Mouse (Mus musculus): ENCODE measurements around the gene Slc12a6. TPM values are rescaled to one million over a fixed set of nuclear protein-coding genes. Genes with fewer than 3 reads are reported as not detected.

Slc12a6 gene
- polyA plus RNA-seq, 1 experiment from 2014 or later, result 5.3 TPM

DNA sequence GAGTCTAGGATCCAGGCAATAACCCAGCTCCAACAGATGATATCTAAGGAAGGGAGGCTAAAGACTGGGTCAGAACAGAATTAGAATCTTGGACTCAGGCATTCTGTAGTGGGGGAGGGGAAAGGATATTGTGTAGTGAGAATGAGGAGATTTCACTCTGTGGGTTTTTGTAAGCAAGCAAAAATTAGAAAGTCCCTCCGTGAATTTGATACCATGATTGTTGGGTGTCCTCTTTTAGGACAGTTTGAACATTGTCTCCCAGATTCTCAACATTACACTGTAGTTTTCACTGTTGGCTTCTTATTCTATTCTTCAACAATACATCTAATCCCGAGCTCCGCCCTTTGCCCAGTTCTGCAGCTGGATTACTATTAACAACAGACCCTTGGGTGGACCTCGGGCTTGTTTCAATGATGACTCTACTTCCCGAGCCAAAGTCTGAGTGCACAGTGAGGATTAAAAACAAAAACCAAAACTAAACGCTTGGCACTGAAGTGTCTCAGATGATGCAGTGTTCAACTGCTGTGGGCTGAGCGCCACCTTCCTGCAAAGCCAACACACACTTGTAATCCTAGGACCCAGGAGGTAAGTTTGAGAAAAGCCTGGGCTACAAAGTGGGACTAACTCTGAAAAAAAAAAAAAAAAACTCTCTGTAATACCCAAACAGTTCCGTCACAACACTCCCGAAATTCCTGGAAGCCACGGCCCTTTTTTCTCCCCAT, 6.2 kb upstream of the Slc12a6 start, which contains the start of gene Nutm1:
Gene Nutm1, minus strand, starts transcription at position 51 of the 722 bp plus-strand sequence.
- Histone ChIP-seq H3K4me1 (ENCODE audit: control insufficient read depth, low read depth, low read length) (peaks cover 12% of the 10 kb centered on the region), H3K4me2 (ENCODE audit: low read depth, low read length) (no peak within 1 kb of the TSS), H3K27ac (ENCODE audit: low read length) (no peak within 1 kb of the TSS), H3K9me3 (replicated peaks; ENCODE audit: control insufficient read depth, low read length) (no peaks in the 10 kb centered on the region), H3K9ac (ENCODE audit: low read depth, low read length) (no peak within 1 kb of the TSS), H3K36me3 (ENCODE audit: control insufficient read depth, insufficient read depth) (no peaks in the 10 kb centered on the region), H3K27me3 (ENCODE audit: control insufficient read depth, insufficient read depth, low read depth, low read length) (no peaks in the 10 kb centered on the region), H3K4me3 (ENCODE audit: low read depth, low read length) (no peak within 1 kb of the TSS)
- ATAC-seq (ENCODE audit: low read depth), result no peak
- 60% methylated on average over 10 of the region's 10 CpGs for WGBS (ENCODE audit: insufficient replicate concordance)

DNA sequence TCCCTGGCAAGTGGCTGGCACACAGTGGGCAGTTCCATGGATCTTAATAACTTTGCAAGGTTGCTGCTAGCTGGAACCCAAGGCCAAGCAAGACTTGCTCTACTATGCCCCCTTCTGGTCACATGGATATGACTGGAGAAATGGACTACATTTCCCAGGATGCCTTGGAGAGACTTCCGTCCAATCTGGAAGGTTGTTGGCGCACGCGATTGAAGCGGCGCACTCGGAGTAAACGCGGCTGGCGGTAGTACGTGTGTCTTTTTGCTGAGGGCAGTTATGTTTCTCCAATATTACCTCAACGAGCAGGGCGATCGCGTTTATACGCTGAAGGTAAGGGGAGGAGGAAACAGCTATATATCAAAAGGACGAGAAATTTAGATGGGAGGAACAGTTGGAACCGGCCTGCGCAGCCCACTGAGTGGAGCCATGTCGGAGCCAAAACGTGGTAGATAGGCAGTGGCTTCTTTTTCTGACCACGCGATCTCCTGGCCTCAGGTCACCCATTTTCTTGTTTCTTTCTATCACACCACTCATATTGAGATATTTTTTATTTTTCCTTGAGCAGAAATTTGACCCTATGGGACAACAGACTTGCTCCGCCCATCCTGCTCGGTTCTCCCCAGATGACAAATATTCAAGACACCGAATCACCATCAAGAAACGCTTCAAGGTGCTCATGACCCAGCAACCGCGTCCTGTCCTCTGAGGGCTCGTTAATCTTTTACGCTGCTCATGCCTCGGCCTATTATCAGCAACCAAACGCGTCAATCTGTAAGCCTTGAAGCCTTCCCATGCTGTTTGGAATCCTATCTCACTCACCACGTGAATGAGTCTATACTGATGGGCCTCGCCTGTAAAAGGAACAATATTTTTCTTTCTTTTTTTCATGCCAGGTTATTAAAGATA, 3.6 kb upstream of the Slc12a6 start, which contains the start of gene Nop10:
Gene Nop10, plus strand, starts transcription at position 179 of the 906 bp plus-strand sequence.
- no peaks in the 10 kb centered on the region for H3K27me3 ChIP-seq (ENCODE audit: control insufficient read depth, insufficient read depth, low read depth, low read length)
- H3K9ac ChIP-seq (ENCODE audit: low read depth, low read length), result peak within 1 kb of the TSS; percentile 65
- peaks cover 21% of the 10 kb centered on the region for H3K4me1 ChIP-seq (ENCODE audit: control insufficient read depth, low read depth, low read length)
- under 1% methylated on average over 36 of the region's 36 CpGs for WGBS (ENCODE audit: insufficient replicate concordance)
- no peaks in the 10 kb centered on the region for H3K36me3 ChIP-seq (ENCODE audit: control insufficient read depth, insufficient read depth)
- H3K9me3 ChIP-seq (replicated peaks; ENCODE audit: control insufficient read depth, low read length), result no peaks in the 10 kb centered on the region
- ATAC-seq (ENCODE audit: low read depth), result peak; percentile 22
- peak within 1 kb of the TSS; percentile 70 for H3K27ac ChIP-seq (ENCODE audit: low read length)
- H3K4me3 ChIP-seq (ENCODE audit: low read depth, low read length), result peak within 1 kb of the TSS; percentile 77
- peak within 1 kb of the TSS; percentile 77 for H3K4me2 ChIP-seq (ENCODE audit: low read depth, low read length)

DNA sequence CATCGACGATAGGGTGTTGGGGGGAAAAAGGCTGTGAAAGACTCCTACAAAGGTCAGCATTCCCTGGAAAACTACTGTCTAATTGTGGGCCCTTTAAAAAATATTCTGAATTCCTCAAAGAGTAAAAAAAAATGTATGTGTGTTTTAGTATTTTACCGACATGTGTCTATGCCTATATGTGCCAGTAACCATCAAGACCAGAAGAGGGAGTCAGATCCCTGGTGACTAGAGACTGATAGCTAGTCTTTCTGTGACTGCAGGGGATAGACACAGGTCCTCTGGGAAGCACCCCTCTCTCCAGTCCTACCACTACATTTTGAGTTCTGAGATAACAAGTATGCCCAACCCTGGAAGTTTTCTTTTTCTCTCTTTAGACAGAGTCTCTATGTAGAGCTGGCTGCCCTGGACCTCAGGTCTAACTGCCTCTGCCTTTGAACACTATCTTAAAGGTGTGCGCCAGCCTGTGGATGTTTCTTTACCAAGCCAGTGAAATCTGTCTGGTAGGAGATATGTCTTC, 2.8 kb upstream of the Slc12a6 start:
- H3K27ac ChIP-seq (ENCODE audit: low read length), result peak overlapping the region; percentile 70
- peak overlapping the region; percentile 65; the same call in 1 of the 2 replicates for H3K9ac ChIP-seq (ENCODE audit: low read depth, low read length)
- H3K27me3 ChIP-seq (ENCODE audit: control insufficient read depth, insufficient read depth, low read depth, low read length), result no peaks in the 10 kb centered on the region
- peak overlapping the region; percentile 77 for H3K4me2 ChIP-seq (ENCODE audit: low read depth, low read length)
- H3K4me3 ChIP-seq (ENCODE audit: low read depth, low read length), result peak overlapping the region; percentile 77
- H3K9me3 ChIP-seq (replicated peaks; ENCODE audit: control insufficient read depth, low read length), result no peaks in the 10 kb centered on the region
- no peaks in the 10 kb centered on the region for H3K36me3 ChIP-seq (ENCODE audit: control insufficient read depth, insufficient read depth)
- H3K4me1 ChIP-seq (ENCODE audit: control insufficient read depth, low read depth, low read length), result peaks cover 21% of the 10 kb centered on the region
- no peak for ATAC-seq (ENCODE audit: low read depth)
- WGBS (ENCODE audit: insufficient replicate concordance), result 19% methylated on average over 4 of the region's 4 CpGs

DNA sequence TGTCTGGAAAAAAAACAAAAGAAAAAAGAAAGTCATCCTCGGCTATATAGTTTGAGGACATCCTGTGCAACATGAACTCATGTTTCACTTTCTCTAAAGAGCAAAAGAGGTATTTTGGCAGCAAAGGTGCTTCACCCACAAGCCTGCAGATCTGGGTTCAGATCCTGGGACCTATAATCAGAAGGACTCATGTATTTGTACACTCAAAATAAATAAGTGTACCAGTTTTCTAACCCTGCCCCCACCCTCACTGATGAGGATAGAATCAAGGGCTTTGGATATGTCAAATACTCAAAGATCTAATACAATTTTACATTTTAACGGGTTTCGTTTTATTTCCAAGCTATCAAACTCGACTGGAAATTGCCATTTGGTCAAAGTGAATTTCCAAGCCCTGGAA, 1.3 kb upstream of the Slc12a6 start:
- Histone ChIP-seq H3K4me3 (ENCODE audit: low read depth, low read length) (no peak overlapping the region), H3K36me3 (ENCODE audit: control insufficient read depth, insufficient read depth) (no peaks in the 10 kb centered on the region), H3K9ac (ENCODE audit: low read depth, low read length) (no peak overlapping the region), H3K27ac (ENCODE audit: low read length) (no peak overlapping the region), H3K27me3 (ENCODE audit: control insufficient read depth, insufficient read depth, low read depth, low read length) (no peaks in the 10 kb centered on the region), H3K4me1 (ENCODE audit: control insufficient read depth, low read depth, low read length) (peaks cover 27% of the 10 kb centered on the region), H3K9me3 (replicated peaks; ENCODE audit: control insufficient read depth, low read length) (no peaks in the 10 kb centered on the region), H3K4me2 (ENCODE audit: low read depth, low read length) (no peak overlapping the region)
- 60% methylated on average over 4 of the region's 4 CpGs for WGBS (ENCODE audit: insufficient replicate concordance)
- ATAC-seq (ENCODE audit: low read depth), result no peak

DNA sequence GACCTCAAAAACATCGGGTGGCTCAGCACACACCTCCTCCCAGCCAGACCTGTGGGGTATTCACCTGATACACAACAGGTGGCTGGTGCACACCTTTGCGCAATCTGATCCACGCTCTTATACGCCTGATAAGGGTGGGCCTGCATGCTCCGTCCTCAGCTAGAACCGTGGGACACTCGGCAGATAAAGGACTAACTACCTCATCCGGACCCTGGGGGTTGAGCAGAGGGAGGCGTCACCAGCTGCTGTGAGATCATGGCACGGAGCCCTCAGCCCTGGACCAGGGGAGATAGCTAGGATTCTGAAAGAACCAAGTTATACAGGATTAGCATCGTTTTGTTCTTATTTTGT, 592 bp downstream of the Slc12a6 start, which contains the start of gene Gm21985:
Gene Gm21985, plus strand, starts transcription at position 73 of the 351 bp plus-strand sequence.
- peaks cover 30% of the 10 kb centered on the region for H3K4me1 ChIP-seq (ENCODE audit: control insufficient read depth, low read depth, low read length)
- H3K9ac ChIP-seq (ENCODE audit: low read depth, low read length), result peak within 1 kb of the TSS; percentile 96
- WGBS (ENCODE audit: insufficient replicate concordance), result under 1% methylated on average over 11 of the region's 11 CpGs
- H3K4me2 ChIP-seq (ENCODE audit: low read depth, low read length), result peak within 1 kb of the TSS; percentile 78
- H3K4me3 ChIP-seq (ENCODE audit: low read depth, low read length), result peak within 1 kb of the TSS; percentile 89
- H3K36me3 ChIP-seq (ENCODE audit: control insufficient read depth, insufficient read depth), result no peaks in the 10 kb centered on the region
- no peaks in the 10 kb centered on the region for H3K9me3 ChIP-seq (replicated peaks; ENCODE audit: control insufficient read depth, low read length)
- H3K27me3 ChIP-seq (ENCODE audit: control insufficient read depth, insufficient read depth, low read depth, low read length), result no peaks in the 10 kb centered on the region
- peak; percentile 53 for ATAC-seq (ENCODE audit: low read depth)
- H3K27ac ChIP-seq (ENCODE audit: low read length), result peak within 1 kb of the TSS; percentile 93

DNA sequence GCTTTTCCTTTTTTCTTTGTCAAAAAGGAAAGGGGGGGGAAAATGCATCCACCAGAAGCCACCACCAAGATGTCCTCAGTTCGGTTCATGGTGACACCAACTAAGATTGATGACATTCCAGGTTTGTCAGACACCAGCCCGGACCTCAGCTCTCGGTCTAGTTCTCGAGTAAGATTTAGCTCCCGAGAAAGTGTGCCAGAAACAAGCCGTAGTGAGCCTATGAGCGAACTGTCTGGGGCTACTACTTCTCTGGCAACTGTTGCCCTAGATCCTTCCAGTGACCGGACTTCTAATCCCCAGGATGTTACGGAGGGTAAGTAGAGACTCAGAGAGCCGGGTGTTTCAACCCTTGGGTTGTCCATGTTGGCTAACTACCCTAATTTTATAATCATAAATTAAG, 1.2 kb downstream of the Slc12a6 start:
- H3K9me3 ChIP-seq (replicated peaks; ENCODE audit: control insufficient read depth, low read length), result no peaks in the 10 kb centered on the region
- peak overlapping the region; percentile 96 for H3K9ac ChIP-seq (ENCODE audit: low read depth, low read length)
- peak overlapping the region; percentile 93 for H3K27ac ChIP-seq (ENCODE audit: low read length)
- no peak for ATAC-seq (ENCODE audit: low read depth)
- H3K36me3 ChIP-seq (ENCODE audit: control insufficient read depth, insufficient read depth), result no peaks in the 10 kb centered on the region
- 16% methylated on average over 10 of the region's 10 CpGs for WGBS (ENCODE audit: insufficient replicate concordance)
- H3K4me3 ChIP-seq (ENCODE audit: low read depth, low read length), result peak overlapping the region; percentile 89
- H3K4me2 ChIP-seq (ENCODE audit: low read depth, low read length), result peak overlapping the region; percentile 78
- H3K4me1 ChIP-seq (ENCODE audit: control insufficient read depth, low read depth, low read length), result peaks cover 30% of the 10 kb centered on the region
- H3K27me3 ChIP-seq (ENCODE audit: control insufficient read depth, insufficient read depth, low read depth, low read length), result no peaks in the 10 kb centered on the region

DNA sequence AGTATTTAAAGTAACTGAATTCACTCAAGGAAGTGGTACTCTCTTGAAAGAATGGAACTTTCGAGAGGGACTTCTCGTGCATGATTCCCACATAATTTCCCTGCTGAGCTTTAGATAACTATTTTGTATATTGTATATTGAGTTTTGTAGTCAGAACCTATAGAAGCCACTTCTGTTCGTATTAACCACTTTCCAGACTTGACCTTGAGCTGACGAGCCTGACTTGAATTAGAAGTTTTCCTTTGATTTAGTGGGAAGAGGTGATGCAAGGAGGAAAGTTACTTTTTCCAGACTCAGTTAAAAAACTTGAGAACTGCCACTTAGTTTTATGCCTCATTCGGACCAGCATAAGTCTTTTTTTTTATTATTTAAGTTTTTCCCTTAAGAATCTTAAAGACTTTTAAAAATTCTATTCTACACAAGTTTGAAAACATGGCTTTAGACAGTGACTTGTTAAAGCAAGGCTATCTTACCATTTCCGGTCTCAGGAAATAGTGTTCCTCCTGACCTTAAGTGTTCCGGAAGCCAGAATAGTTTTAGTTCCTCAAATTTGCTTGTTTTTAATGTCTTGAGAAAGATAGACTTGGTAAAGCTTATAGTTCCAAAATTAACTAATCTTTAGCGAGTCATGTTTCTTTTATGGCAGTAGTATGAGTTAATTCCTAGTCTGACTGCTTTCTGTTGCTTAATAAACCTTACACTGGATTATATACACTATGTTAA, 2.1 kb downstream of the Slc12a6 start:
- peak overlapping the region; percentile 89 for H3K4me3 ChIP-seq (ENCODE audit: low read depth, low read length)
- H3K9ac ChIP-seq (ENCODE audit: low read depth, low read length), result peak overlapping the region; percentile 96
- H3K27me3 ChIP-seq (ENCODE audit: control insufficient read depth, insufficient read depth, low read depth, low read length), result no peaks in the 10 kb centered on the region
- peaks cover 30% of the 10 kb centered on the region for H3K4me1 ChIP-seq (ENCODE audit: control insufficient read depth, low read depth, low read length)
- 20% methylated on average over 8 of the region's 8 CpGs for WGBS (ENCODE audit: insufficient replicate concordance)
- H3K27ac ChIP-seq (ENCODE audit: low read length), result peak overlapping the region; percentile 42; the same call in 1 of the 2 replicates
- ATAC-seq (ENCODE audit: low read depth), result no peak
- H3K9me3 ChIP-seq (replicated peaks; ENCODE audit: control insufficient read depth, low read length), result no peaks in the 10 kb centered on the region
- H3K4me2 ChIP-seq (ENCODE audit: low read depth, low read length), result peak overlapping the region; percentile 78
- H3K36me3 ChIP-seq (ENCODE audit: control insufficient read depth, insufficient read depth), result no peaks in the 10 kb centered on the region

DNA sequence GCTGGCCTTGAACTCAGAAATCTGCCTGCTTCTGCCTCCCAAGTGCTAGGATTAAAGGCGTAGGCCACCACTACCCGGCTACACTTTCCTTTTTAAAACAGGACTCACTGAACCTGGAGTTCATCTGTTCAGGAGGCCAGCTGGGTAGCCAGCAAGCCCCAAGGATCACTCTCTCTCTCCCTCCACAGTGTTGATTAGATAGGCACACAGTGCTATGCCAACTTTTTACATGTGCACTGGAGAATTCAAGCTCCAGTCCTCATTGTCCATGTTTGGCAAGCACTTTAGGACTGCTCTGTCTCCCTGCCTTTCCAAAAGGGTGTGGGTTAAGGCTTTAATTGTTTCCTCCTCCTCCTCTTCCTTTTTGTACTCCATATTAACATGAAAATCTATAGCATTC, 4.4 kb downstream of the Slc12a6 start:
- 61% methylated on average over 2 of the region's 2 CpGs for WGBS (ENCODE audit: insufficient replicate concordance)
- Histone ChIP-seq H3K9ac (ENCODE audit: low read depth, low read length) (no peak overlapping the region), H3K4me2 (ENCODE audit: low read depth, low read length) (no peak overlapping the region), H3K27me3 (ENCODE audit: control insufficient read depth, insufficient read depth, low read depth, low read length) (no peaks in the 10 kb centered on the region), H3K4me3 (ENCODE audit: low read depth, low read length) (0 out of 2 replicates have a peak overlapping the region, but pooled peaks have one; percentile 3), H3K9me3 (replicated peaks; ENCODE audit: control insufficient read depth, low read length) (no peaks in the 10 kb centered on the region), H3K4me1 (ENCODE audit: control insufficient read depth, low read depth, low read length) (peaks cover 21% of the 10 kb centered on the region), H3K27ac (ENCODE audit: low read length) (no peak overlapping the region), H3K36me3 (ENCODE audit: control insufficient read depth, insufficient read depth) (no peaks in the 10 kb centered on the region; the same call in 1 of the 2 replicates)
- no peak for ATAC-seq (ENCODE audit: low read depth)
